Mouse (Mus musculus) midbrain, embryonic 12.5 days (tissue): ENCODE results near the gene 9930104L06Rik. TPM values are rescaled to one million over a fixed set of nuclear protein-coding genes. Genes with fewer than 3 reads are reported as not detected.

Source experiments
- ATAC-seq: fragments of 200-750 bp; cut with Nextera tagmentation; 2 replicates; pipeline ENCODE4 v1.8.0; 2017; ENCODE audit warnings: low read depth, moderate TSS enrichment, moderate library complexity; ENCODE audit not compliant: low FRiP score
- H3K27ac ChIP-seq: fragments of 300-500 bp; sonication (generic); replicated peaks from 2 replicates; pipeline ENCODE4 v1.5.1; 2016; ENCODE audit warnings: mild to moderate bottlenecking
- H3K27me3 ChIP-seq: fragments of 300-500 bp; sonication (generic); 2 replicates; pipeline ENCODE4 v1.6.1; 2016; ENCODE audit warnings: mild to moderate bottlenecking
- H3K36me3 ChIP-seq: fragments of 300-500 bp; sonication (generic); 2 replicates; pipeline ENCODE4 v1.6.1; 2016
- H3K4me1 ChIP-seq: fragments of 300-500 bp; sonication (generic); 2 replicates; pipeline ENCODE4 v1.6.1; 2016
- H3K4me2 ChIP-seq: fragments of 300-500 bp; sonication (generic); replicated peaks from 2 replicates; pipeline ENCODE4 v1.6.1; 2016; ENCODE audit warnings: mild to moderate bottlenecking, moderate library complexity
- H3K4me3 ChIP-seq: fragments of 300-500 bp; sonication (generic); 2 replicates; pipeline ENCODE4 v1.5.1; 2016; ENCODE audit warnings: mild to moderate bottlenecking
- H3K9ac ChIP-seq: fragments of 300-500 bp; sonication (generic); replicated peaks from 2 replicates; pipeline ENCODE4 v1.6.1; 2016; ENCODE audit warnings: mild to moderate bottlenecking, moderate library complexity
- H3K9me3 ChIP-seq: fragments of 300-500 bp; sonication (generic); 2 replicates; pipeline ENCODE4 v1.6.1; 2016; ENCODE audit warnings: mild to moderate bottlenecking
- WGBS: fragments of 180-500 bp; shearing (Covaris S2); methylation state at CpG from one replicate; pipeline ENCODE4 v1.1.7; 2016; 5-methylcytosine and 5-hydroxymethylcytosine counted together
- polyA plus RNA-seq: library from polyadenylated mRNA; unstranded; fragments of >200 nt; fragmentation: Nextera tagmentation; extraction: Ambion mirVana; gene quantifications from 2 replicates; pipeline ENCODE4 v1.2.1, GENCODE M21; 2016

The 9930104L06Rik gene
- polyA plus RNA-seq, 1 experiment from 2014 or later: 17.0 TPM

- H3K4me3 ChIP-seq: no peak overlapping the region
- WGBS: 9% methylated on average over 8 of the region's 8 CpGs
Measured at GRCm38 (mm10) chr4:124964912-124965599, 28.2 kb downstream of the 9930104L06Rik start.

GRCm38 (mm10) chr4:124968711-124969110, 31.9 kb downstream of the 9930104L06Rik start:
- Histone ChIP-seq H3K4me1 (peaks cover 34% of the 10 kb centered on the region), H3K36me3 (no peaks in the 10 kb centered on the region), H3K27ac (no peak overlapping the region), H3K4me2 (no peak overlapping the region), H3K9me3 (no peaks in the 10 kb centered on the region), H3K9ac (no peak overlapping the region), H3K4me3 (no peak overlapping the region), H3K27me3 (peaks cover 8% of the 10 kb centered on the region; the same call in 1 of the 2 replicates)
- ATAC-seq: no peak
- WGBS: 45% methylated on average over 6 of the region's 6 CpGs

More at GRCm38 (mm10) chr4:124964912-124965599, 28.2 kb downstream of the 9930104L06Rik start:
- ATAC-seq: peak; percentile 87
- Histone ChIP-seq H3K27ac (peak overlapping the region; percentile 60), H3K27me3 (no peaks in the 10 kb centered on the region; the same call in 1 of the 2 replicates), H3K9ac (no peak overlapping the region; the same call in 1 of the 2 replicates), H3K4me2 (0 out of 2 replicates have a peak overlapping the region, but pooled peaks have one; percentile 3), H3K9me3 (no peaks in the 10 kb centered on the region), H3K36me3 (no peaks in the 10 kb centered on the region), H3K4me1 (peaks cover 27% of the 10 kb centered on the region)

- Histone ChIP-seq H3K9ac (no peak overlapping the region), H3K4me1 (peaks cover 34% of the 10 kb centered on the region), H3K4me2 (no peak overlapping the region), H3K27me3 (peaks cover 8% of the 10 kb centered on the region; the same call in 1 of the 2 replicates), H3K4me3 (no peak overlapping the region), H3K27ac (no peak overlapping the region), H3K9me3 (no peaks in the 10 kb centered on the region), H3K36me3 (no peaks in the 10 kb centered on the region)
- no peak for ATAC-seq
- 72% methylated on average over 7 of the region's 7 CpGs for WGBS
Measured at GRCm38 (mm10) chr4:124969219-124969848, 32.5 kb downstream of the 9930104L06Rik start.

- ATAC-seq: no peak
- Histone ChIP-seq H3K4me2 (no peak overlapping the region), H3K27ac (no peak overlapping the region), H3K27me3 (peaks cover 8% of the 10 kb centered on the region; the same call in 1 of the 2 replicates), H3K4me1 (peaks cover 29% of the 10 kb centered on the region), H3K9ac (no peak overlapping the region), H3K4me3 (no peak overlapping the region), H3K36me3 (no peaks in the 10 kb centered on the region), H3K9me3 (no peaks in the 10 kb centered on the region)
- 74% methylated on average over 11 of the region's 11 CpGs for WGBS
Measured at GRCm38 (mm10) chr4:124970194-124970593, 33.3 kb downstream of the 9930104L06Rik start.

- 28% methylated on average over 5 of the region's 5 CpGs for WGBS
- H3K27ac ChIP-seq: no peak overlapping the region
- no peak for ATAC-seq
- H3K9ac ChIP-seq: no peak overlapping the region
- H3K4me1 ChIP-seq: peaks cover 24% of the 10 kb centered on the region
- no peak overlapping the region for H3K4me2 ChIP-seq
- peaks cover 8% of the 10 kb centered on the region; the same call in 1 of the 2 replicates for H3K27me3 ChIP-seq
- no peaks in the 10 kb centered on the region for H3K9me3 ChIP-seq
- H3K4me3 ChIP-seq: no peak overlapping the region
- H3K36me3 ChIP-seq: no peaks in the 10 kb centered on the region
Measured at GRCm38 (mm10) chr4:124970677-124971076, 33.8 kb downstream of the 9930104L06Rik start.

GRCm38 (mm10) chr4:124971094-124971493, 34.2 kb downstream of the 9930104L06Rik start:
- Histone ChIP-seq H3K27ac (no peak overlapping the region), H3K9ac (no peak overlapping the region)
- 86% methylated on average over 8 of the region's 8 CpGs for WGBS

GRCm38 (mm10) chr4:124972316-124972715, 35.5 kb downstream of the 9930104L06Rik start:
- Histone ChIP-seq H3K4me3 (no peak overlapping the region), H3K4me2 (no peak overlapping the region), H3K9me3 (no peaks in the 10 kb centered on the region), H3K27me3 (peaks cover 8% of the 10 kb centered on the region; the same call in 1 of the 2 replicates), H3K4me1 (peaks cover 19% of the 10 kb centered on the region), H3K27ac (no peak overlapping the region), H3K9ac (no peak overlapping the region), H3K36me3 (no peaks in the 10 kb centered on the region)
- ATAC-seq: no peak
- 69% methylated on average over 9 of the region's 9 CpGs for WGBS

More at GRCm38 (mm10) chr4:124971094-124971493, 34.2 kb downstream of the 9930104L06Rik start:
- H3K4me2 ChIP-seq: no peak overlapping the region
- peaks cover 20% of the 10 kb centered on the region for H3K4me1 ChIP-seq
- peaks cover 8% of the 10 kb centered on the region; the same call in 1 of the 2 replicates for H3K27me3 ChIP-seq
- no peaks in the 10 kb centered on the region for H3K36me3 ChIP-seq
- H3K9me3 ChIP-seq: no peaks in the 10 kb centered on the region
- H3K4me3 ChIP-seq: no peak overlapping the region
- no peak for ATAC-seq

- Histone ChIP-seq H3K9ac (no peak overlapping the region), H3K27me3 (peaks cover 12% of the 10 kb centered on the region; the same call in 1 of the 2 replicates), H3K4me3 (no peak overlapping the region), H3K4me2 (no peak overlapping the region), H3K9me3 (no peaks in the 10 kb centered on the region), H3K36me3 (no peaks in the 10 kb centered on the region), H3K4me1 (peaks cover 16% of the 10 kb centered on the region), H3K27ac (no peak overlapping the region)
- ATAC-seq: no peak
- 80% methylated on average over 2 of the region's 2 CpGs for WGBS
Measured at GRCm38 (mm10) chr4:124973296-124973695, 36.4 kb downstream of the 9930104L06Rik start.

GRCm38 (mm10) chr4:124978201-124978600, 41.4 kb downstream of the 9930104L06Rik start:
- H3K4me2 ChIP-seq: no peak overlapping the region
- ATAC-seq: no peak
- H3K36me3 ChIP-seq: no peaks in the 10 kb centered on the region
- peaks cover 8% of the 10 kb centered on the region for H3K4me1 ChIP-seq
- H3K9me3 ChIP-seq: no peaks in the 10 kb centered on the region
- no peak overlapping the region for H3K27ac ChIP-seq
- H3K27me3 ChIP-seq: peaks cover 26% of the 10 kb centered on the region
- WGBS: 48% methylated on average over 5 of the region's 5 CpGs
- H3K9ac ChIP-seq: no peak overlapping the region
- no peak overlapping the region for H3K4me3 ChIP-seq

GRCm38 (mm10) chr4:124983893-124984526, 47.2 kb downstream of the 9930104L06Rik start:
- Histone ChIP-seq H3K36me3 (no peaks in the 10 kb centered on the region), H3K9me3 (no peaks in the 10 kb centered on the region), H3K27me3 (peaks cover 81% of the 10 kb centered on the region), H3K27ac (no peak overlapping the region), H3K4me3 (no peak overlapping the region), H3K4me1 (peaks cover 37% of the 10 kb centered on the region), H3K9ac (no peak overlapping the region), H3K4me2 (no peak overlapping the region)
- 18% methylated on average over 9 of the region's 9 CpGs for WGBS
- ATAC-seq: no peak

GRCm38 (mm10) chr4:124984871-124985670, 48.2 kb downstream of the 9930104L06Rik start:
- ATAC-seq: no peak
- peaks cover 40% of the 10 kb centered on the region for H3K4me1 ChIP-seq
- H3K9me3 ChIP-seq: no peaks in the 10 kb centered on the region
- no peak overlapping the region for H3K27ac ChIP-seq
- 8% methylated on average over 18 of the region's 18 CpGs for WGBS
- peaks cover 91% of the 10 kb centered on the region for H3K27me3 ChIP-seq
- no peak overlapping the region for H3K9ac ChIP-seq
- peak overlapping the region; percentile 16; the same call in 1 of the 2 replicates for H3K4me2 ChIP-seq
- no peaks in the 10 kb centered on the region for H3K36me3 ChIP-seq
- H3K4me3 ChIP-seq: 0 out of 2 replicates have a peak overlapping the region, but pooled peaks have one; percentile 46
